Mouse (Mus musculus): Measurements from ENCODE around the gene Ano10. TPM values are rescaled to one million over a fixed set of nuclear protein-coding genes. Genes with fewer than 3 reads are reported as not detected.

Gene Ano10
- polyA plus RNA-seq, 1 experiment, result 63.6 TPM

- H3K27ac ChIP-seq (ENCODE audit: insufficient read depth, low read length), result no peak overlapping the region
- H3K4me3 ChIP-seq (ENCODE audit: insufficient read depth, low read length), result no peak overlapping the region
- 0 out of 2 replicates have a peak, but pooled peaks cover 4% of the 10 kb centered on the region for H3K4me1 ChIP-seq (ENCODE audit: control insufficient read depth, insufficient read depth, low read length)
- TF ChIP-seq CTCF (IDR thresholded peaks at IDR 0.05; ENCODE audit: borderline replicate concordance, insufficient read depth, low read length), result no peak
- no peak for TF ChIP-seq POLR2A (IDR thresholded peaks at IDR 0.05; ENCODE audit: low read depth, low read length)
Measured at GRCm38 (mm10) chr9:122276665-122277064, 17.6 kb downstream of the Ano10 start.

- 0 out of 2 replicates have a peak, but pooled peaks cover 4% of the 10 kb centered on the region for H3K4me1 ChIP-seq (ENCODE audit: control insufficient read depth, insufficient read depth, low read length)
- H3K27ac ChIP-seq (ENCODE audit: insufficient read depth, low read length), result no peak overlapping the region
- TF ChIP-seq CTCF (IDR thresholded peaks at IDR 0.05; ENCODE audit: borderline replicate concordance, insufficient read depth, low read length), result no peak
- no peak for TF ChIP-seq POLR2A (IDR thresholded peaks at IDR 0.05; ENCODE audit: low read depth, low read length)
- no peak overlapping the region for H3K4me3 ChIP-seq (ENCODE audit: insufficient read depth, low read length)
Measured at GRCm38 (mm10) chr9:122276134-122276533, 18.1 kb downstream of the Ano10 start.

- Histone ChIP-seq H3K4me3 (ENCODE audit: insufficient read depth, low read length) (no peak overlapping the region), H3K4me1 (ENCODE audit: control insufficient read depth, insufficient read depth, low read length) (0 out of 2 replicates have a peak, but pooled peaks cover 4% of the 10 kb centered on the region), H3K27ac (ENCODE audit: insufficient read depth, low read length) (no peak overlapping the region)
- no peak for TF ChIP-seq CTCF (IDR thresholded peaks at IDR 0.05; ENCODE audit: borderline replicate concordance, insufficient read depth, low read length)
- no peak for TF ChIP-seq POLR2A (IDR thresholded peaks at IDR 0.05; ENCODE audit: low read depth, low read length)
Measured at GRCm38 (mm10) chr9:122274346-122274745, 19.9 kb downstream of the Ano10 start.

GRCm38 (mm10) chr9:122273879-122274278 lies 20.3 kb downstream of the Ano10 start:
- H3K4me3 ChIP-seq (ENCODE audit: insufficient read depth, low read length), result no peak overlapping the region
- no peak overlapping the region for H3K27ac ChIP-seq (ENCODE audit: insufficient read depth, low read length)
- 0 out of 2 replicates have a peak, but pooled peaks cover 4% of the 10 kb centered on the region for H3K4me1 ChIP-seq (ENCODE audit: control insufficient read depth, insufficient read depth, low read length)
- TF ChIP-seq POLR2A (IDR thresholded peaks at IDR 0.05; ENCODE audit: low read depth, low read length) (no peak), CTCF (IDR thresholded peaks at IDR 0.05; ENCODE audit: borderline replicate concordance, insufficient read depth, low read length) (no peak)

- TF ChIP-seq POLR2A (IDR thresholded peaks at IDR 0.05; ENCODE audit: low read depth, low read length) (no peak), CTCF (IDR thresholded peaks at IDR 0.05; ENCODE audit: borderline replicate concordance, insufficient read depth, low read length) (no peak)
- H3K4me1 ChIP-seq (ENCODE audit: control insufficient read depth, insufficient read depth, low read length), result 0 out of 2 replicates have a peak, but pooled peaks cover 4% of the 10 kb centered on the region
- no peak overlapping the region for H3K4me3 ChIP-seq (ENCODE audit: insufficient read depth, low read length)
- no peak overlapping the region for H3K27ac ChIP-seq (ENCODE audit: insufficient read depth, low read length)
Measured at GRCm38 (mm10) chr9:122271866-122272265, 22.4 kb downstream of the Ano10 start.

- Histone ChIP-seq H3K4me1 (ENCODE audit: control insufficient read depth, insufficient read depth, low read length) (0 out of 2 replicates have a peak, but pooled peaks cover 4% of the 10 kb centered on the region), H3K27ac (ENCODE audit: insufficient read depth, low read length) (no peak overlapping the region), H3K4me3 (ENCODE audit: insufficient read depth, low read length) (no peak overlapping the region)
- no peak for TF ChIP-seq POLR2A (IDR thresholded peaks at IDR 0.05; ENCODE audit: low read depth, low read length)
Measured at GRCm38 (mm10) chr9:122271318-122271717, 22.9 kb downstream of the Ano10 start.

GRCm38 (mm10) chr9:122270913-122271312 lies 23.3 kb downstream of the Ano10 start:
- no peak overlapping the region for H3K4me3 ChIP-seq (ENCODE audit: insufficient read depth, low read length)

GRCm38 (mm10) chr9:122269256-122270041 lies 24.8 kb downstream of the Ano10 start:
- 0 out of 2 replicates have a peak, but pooled peaks cover 4% of the 10 kb centered on the region for H3K4me1 ChIP-seq (ENCODE audit: control insufficient read depth, insufficient read depth, low read length)
- TF ChIP-seq CTCF (IDR thresholded peaks at IDR 0.05; ENCODE audit: borderline replicate concordance, insufficient read depth, low read length) (no peak), POLR2A (IDR thresholded peaks at IDR 0.05; ENCODE audit: low read depth, low read length) (no peak)
- no peak overlapping the region for H3K27ac ChIP-seq (ENCODE audit: insufficient read depth, low read length)
- H3K4me3 ChIP-seq (ENCODE audit: insufficient read depth, low read length), result no peak overlapping the region

More at GRCm38 (mm10) chr9:122270913-122271312, 23.3 kb downstream of the Ano10 start:
- Histone ChIP-seq H3K27ac (ENCODE audit: insufficient read depth, low read length) (no peak overlapping the region), H3K4me1 (ENCODE audit: control insufficient read depth, insufficient read depth, low read length) (0 out of 2 replicates have a peak, but pooled peaks cover 4% of the 10 kb centered on the region)
- no peak for TF ChIP-seq POLR2A (IDR thresholded peaks at IDR 0.05; ENCODE audit: low read depth, low read length)

- Histone ChIP-seq H3K27ac (ENCODE audit: insufficient read depth, low read length) (no peak overlapping the region), H3K4me1 (ENCODE audit: control insufficient read depth, insufficient read depth, low read length) (no peaks in the 10 kb centered on the region), H3K4me3 (ENCODE audit: insufficient read depth, low read length) (no peak overlapping the region)
- TF ChIP-seq CTCF (IDR thresholded peaks at IDR 0.05; ENCODE audit: borderline replicate concordance, insufficient read depth, low read length) (no peak), POLR2A (IDR thresholded peaks at IDR 0.05; ENCODE audit: low read depth, low read length) (no peak)
Measured at GRCm38 (mm10) chr9:122265526-122266210, 28.6 kb downstream of the Ano10 start.

GRCm38 (mm10) chr9:122263140-122263539 lies 31.1 kb downstream of the Ano10 start:
- Histone ChIP-seq H3K4me3 (ENCODE audit: insufficient read depth, low read length) (no peak overlapping the region), H3K4me1 (ENCODE audit: control insufficient read depth, insufficient read depth, low read length) (no peaks in the 10 kb centered on the region), H3K27ac (ENCODE audit: insufficient read depth, low read length) (no peak overlapping the region)
- no peak for TF ChIP-seq POLR2A (IDR thresholded peaks at IDR 0.05; ENCODE audit: low read depth, low read length)
- TF ChIP-seq CTCF (IDR thresholded peaks at IDR 0.05; ENCODE audit: borderline replicate concordance, insufficient read depth, low read length), result 0 out of 2 replicates have a peak, but pooled peaks have one; percentile 9

Measured in embryonic fibroblast, embryonic 13.5 days (primary cell).